Mouse (Mus musculus): Measurements from ENCODE around the gene Naa10. TPM values are rescaled to one million over a fixed set of nuclear protein-coding genes. Genes with fewer than 3 reads are reported as not detected.
A peak's percentile ranks its signal among the peaks of the same experiment; 100 is the strongest.

The Naa10 gene
- total RNA-seq (2014; fragmentation: Nextera tagmentation) (159 and 179 TPM in 2 replicates), total RNA-seq (2017) (155 and 215 TPM in 2 replicates)

DNA sequence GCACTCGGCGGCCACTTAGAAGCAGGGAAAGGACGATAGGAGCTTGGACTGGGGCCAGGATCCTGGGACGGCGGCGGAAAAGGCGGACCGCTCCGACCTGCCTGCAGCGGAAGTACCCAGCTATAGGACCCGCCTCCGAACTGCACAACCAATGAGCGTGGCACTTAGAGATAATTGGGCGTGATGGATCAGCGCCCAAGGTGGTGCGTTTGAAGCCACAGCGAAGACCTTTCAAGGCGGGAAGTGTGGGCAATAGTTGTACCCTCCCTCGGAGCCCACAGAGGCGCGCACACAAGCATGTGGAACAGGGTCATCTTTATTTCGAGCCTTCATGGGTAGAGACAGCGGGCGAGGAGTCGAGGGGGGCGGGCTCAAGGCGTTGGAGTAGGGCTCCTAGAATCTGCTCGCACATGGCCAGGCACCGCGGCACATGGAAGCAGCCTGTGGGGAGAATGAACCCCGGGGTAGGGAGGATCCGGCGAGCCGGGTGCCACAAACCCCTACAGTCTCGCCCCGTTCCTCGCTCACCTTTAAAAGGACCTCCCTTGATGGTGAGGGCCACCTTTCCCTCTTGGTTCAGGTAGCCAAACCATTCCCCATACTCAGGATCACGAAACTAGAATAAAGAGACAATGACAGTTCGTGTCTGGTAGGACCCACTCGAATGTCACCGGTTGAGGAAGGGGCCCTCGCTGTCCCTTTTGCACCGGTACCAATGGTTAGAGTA, at the start of gene Naa10, which contains the start of gene Arhgap4:
Gene Naa10, minus strand, starts transcription at position 122 of the 727 bp plus-strand sequence.
Gene Arhgap4, minus strand, starts transcription at position 48 of the 727 bp plus-strand sequence.
- ATAC-seq (replicated peaks; ENCODE audit: poor library complexity, severe bottlenecking), result peak; percentile 99

DNA sequence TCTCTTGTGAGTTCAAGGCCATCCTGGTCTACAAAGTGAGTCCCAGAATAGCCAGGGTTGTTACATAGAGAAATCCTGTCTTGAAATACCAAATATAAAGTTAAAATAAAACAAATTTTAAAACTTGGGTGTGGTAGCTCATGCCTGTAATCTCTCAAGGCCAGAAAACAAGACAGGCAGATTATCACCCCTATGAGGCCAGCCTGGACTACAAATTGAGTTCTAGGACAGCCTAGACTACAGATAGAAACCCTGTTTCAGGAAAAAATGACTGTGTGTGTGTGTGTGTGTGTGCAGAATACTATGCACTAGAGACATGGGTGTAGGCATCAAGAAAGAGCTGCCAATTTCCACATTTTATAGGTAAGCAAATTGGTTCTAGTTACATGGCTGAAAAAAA, 49.0 kb upstream of the Naa10 start:
- no peak for ATAC-seq (replicated peaks; ENCODE audit: poor library complexity, severe bottlenecking)

DNA sequence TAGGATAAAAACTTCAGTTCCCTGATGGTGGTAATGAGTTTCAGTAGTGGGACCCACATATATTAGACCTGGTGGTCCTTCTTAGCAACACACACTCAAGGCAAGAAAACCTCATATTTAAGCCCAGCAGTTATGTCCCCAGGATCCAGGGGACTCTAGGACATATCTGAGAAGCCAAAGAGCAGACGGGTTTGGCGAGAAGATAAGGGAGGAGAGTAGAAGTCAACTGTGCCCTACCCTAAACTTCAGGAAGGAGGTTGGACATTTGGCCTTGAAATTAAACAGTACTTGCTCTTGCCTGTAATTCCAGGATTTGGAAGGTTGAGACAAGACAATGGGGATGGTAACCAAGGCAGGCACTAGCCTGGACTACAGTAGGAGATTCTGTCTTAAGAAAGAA, 48.0 kb upstream of the Naa10 start:
- ATAC-seq (replicated peaks; ENCODE audit: poor library complexity, severe bottlenecking), result no peak

DNA sequence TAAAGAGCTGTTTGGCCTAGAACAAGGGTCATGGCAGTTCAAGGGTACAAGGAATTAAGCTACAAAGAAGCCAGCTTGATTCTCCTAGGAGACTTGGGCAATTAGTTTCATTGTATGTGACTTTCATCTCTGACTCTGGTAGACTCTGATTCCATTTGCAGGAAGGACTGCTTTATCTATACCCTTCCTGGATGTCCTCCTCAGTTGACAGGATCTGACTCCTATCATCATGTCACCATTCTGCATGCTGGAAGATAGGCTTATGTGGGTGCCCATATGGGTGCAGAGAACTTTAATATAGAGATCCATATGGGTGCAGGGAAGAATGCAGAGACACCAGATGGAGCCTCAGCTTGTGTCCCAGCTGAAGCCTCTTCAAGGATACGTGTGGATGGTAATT, 47.4 kb upstream of the Naa10 start:
- no peak for ATAC-seq (replicated peaks; ENCODE audit: poor library complexity, severe bottlenecking)

DNA sequence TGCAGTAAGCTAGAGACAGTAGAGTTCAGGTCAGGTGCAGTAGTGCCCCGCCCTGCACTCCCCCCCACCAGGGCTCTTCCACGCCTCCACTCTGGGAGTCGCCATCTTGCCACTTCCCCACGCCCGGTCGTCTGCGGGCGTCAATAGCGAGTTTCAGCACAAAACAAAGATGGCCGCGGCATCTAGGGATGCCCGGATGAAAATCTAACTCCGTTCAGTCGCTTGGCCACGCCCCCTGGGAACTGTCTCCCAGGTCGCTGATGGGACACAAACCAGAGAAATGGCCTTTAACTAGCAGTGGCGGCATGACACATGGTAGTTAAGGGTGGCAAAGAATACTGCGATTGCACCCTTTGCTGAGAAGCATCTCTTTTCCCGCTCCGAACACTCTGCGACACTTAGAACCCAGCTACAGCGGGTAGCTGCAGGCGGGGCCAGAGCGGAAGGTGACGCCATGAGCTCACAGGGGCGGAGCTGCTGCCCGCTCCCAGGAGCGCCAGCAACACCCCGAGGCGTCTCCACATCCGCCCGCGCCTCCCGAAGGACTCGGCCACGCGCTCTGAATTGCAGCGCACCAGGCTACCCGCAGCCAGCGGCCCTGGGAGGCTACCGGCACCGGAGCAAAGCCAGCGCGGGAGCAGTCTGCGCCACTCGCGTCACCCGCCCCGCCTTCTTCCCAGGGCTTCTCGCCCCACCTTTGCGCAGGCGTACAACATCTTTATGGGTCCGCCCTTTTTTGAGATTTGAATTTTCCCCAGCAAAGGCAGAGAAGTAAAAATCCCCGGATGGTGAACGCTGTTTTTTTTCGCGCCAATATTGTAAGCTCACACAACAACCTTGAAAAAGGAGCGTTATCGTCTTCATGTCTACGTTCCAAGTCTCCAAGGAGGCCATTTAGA, 45.7 kb upstream of the Naa10 start:
- peak; percentile 61 for ATAC-seq (replicated peaks; ENCODE audit: poor library complexity, severe bottlenecking)

DNA sequence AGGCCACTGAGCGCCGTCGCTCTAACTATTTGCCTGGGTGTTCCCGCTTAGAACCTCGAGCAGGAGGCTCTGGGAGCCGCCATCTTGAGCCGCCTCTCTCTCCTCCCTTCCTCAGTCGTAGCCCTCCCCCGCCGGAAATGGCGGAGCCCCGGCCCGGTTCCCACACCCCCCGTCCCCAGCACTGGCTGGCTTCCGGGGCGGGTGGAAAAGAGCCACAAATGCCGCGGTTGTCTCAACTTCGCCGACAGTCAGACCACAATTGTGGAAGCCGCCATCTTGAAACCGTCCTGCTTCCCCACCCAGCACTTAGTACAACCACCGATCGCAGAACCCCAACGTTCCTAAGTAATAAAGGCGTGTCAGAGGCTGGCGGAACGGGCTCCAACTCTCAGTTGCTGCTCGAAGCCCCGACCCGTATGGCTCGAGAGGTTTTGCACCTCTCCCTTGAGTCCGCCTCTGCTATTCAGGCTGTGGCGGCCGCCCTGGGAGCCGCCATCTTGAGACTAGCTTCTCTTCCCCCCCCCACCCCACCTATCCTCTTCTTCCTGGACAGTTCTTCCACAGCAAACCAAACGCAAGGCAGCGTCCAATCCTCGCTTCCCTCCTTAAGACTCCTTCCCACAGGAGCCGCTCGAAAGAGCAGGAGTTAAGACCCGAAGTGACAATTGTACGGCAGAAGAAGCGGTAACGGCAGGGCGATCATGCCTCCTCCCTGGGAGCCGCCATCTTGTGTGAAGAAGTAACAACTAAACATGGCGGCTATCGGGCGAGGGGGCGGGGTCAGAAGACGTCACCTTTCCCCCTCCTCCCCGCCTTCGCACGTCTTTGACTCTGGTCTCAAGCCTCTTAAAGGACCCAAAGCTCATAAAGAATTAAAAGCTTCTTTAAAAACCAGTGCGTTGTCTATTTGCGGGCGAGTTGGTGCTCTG, 44.8 kb upstream of the Naa10 start, which contains the start of gene Hcfc1:
Gene Hcfc1, minus strand, starts transcription at position 110 of the 929 bp plus-strand sequence.
- ATAC-seq (replicated peaks; ENCODE audit: poor library complexity, severe bottlenecking), result peak; percentile 36

DNA sequence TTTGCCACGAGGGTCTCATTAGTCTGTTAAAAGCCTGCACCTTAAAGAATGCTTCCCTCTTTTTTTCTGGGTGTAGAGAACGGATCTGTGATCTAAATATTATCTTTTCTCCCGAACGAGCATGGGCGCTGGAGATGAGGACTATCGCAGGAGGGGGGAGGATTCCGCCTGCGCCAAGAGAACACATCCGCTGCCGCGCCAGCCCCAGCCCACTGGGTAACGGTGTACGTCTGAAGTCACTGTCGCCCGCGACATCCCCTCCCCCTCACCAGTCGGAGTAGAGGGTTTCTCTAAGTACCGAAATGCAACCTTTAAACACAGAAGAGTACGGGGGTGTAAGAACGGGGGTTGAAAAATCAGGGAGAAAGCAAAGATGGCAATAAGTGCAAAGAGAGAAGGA, 43.6 kb upstream of the Naa10 start:
- ATAC-seq (replicated peaks; ENCODE audit: poor library complexity, severe bottlenecking), result no peak

DNA sequence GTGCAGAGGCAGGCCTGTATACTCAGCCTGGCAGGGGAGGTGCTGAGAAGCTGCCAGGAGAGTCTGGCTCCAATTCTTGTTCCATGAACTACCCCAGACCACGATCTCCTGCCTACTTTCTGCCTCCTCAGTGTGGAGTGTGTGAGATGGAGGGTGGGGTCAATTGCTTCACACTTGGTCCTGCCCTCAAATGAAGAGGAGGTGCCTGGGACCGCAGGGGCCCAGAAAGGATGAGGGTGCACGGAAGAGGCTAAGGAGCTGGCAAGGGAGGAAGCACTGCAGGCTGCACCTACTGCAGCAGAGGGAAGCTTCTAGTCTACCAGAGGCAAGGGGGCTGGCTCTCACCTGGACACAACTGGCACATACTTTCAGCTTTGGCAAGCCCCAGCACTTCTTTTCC, 42.6 kb upstream of the Naa10 start:
- ATAC-seq (replicated peaks; ENCODE audit: poor library complexity, severe bottlenecking), result peak; percentile 46

DNA sequence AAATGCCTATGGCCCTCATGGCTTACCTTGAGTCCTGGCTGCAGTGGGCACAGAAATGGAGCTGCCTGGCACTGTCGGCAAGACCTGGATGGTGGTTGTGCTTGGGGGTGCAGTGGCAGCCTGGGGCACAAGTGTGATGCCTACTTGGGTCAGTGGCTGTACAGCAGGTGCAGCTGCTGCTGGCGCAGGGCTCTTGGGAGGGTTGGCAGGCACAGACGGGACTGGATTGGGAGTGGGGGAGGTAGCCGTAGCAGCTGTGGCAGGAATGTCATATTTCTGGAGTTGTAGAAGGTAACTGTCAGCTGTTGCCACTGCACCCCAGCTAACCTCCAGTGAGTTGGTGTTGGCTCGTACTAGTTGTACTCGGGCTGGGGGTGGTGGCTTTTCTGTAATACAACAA, 33.2 kb upstream of the Naa10 start:
- ATAC-seq (replicated peaks; ENCODE audit: poor library complexity, severe bottlenecking), result no peak

DNA sequence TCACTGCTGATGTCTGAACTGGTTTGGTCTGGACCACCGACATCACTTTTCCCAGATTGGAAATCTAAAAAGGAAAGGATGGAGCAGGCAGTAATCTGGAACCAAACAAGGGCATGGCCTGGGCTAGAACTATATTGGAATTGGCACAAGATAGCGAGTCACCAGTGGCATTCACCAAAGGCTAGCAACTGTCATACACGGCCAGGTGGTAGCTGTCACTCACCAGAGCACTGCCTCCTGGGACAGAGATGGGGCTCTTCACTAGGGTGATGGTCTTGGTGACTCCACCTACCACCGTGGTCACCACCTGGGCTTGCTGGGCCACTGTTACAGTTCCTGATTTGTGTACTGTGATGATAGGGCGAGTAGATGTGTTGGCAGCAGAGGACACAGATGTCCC, 30.9 kb upstream of the Naa10 start:
- no peak for ATAC-seq (replicated peaks; ENCODE audit: poor library complexity, severe bottlenecking)

DNA sequence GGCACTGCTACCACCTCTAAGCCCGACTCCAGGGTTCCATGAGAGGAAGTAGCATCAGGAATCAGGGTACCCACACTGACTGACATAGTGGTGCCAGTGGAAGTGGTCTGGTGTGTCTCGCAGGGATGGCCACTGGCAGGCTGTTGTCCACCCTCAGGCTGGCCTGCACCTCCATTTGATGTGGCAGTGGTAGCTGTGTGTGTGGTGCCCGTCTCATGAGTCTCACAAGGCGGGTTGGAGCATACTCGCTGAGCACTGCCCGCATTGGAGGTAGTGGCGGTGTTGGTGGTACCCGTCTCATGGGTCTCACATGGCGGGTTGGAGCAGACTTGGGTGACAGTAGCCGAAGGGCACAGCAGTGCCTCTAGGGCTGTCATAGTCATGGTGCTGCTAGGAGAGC, 27.6 kb upstream of the Naa10 start:
- no peak for ATAC-seq (replicated peaks; ENCODE audit: poor library complexity, severe bottlenecking)

DNA sequence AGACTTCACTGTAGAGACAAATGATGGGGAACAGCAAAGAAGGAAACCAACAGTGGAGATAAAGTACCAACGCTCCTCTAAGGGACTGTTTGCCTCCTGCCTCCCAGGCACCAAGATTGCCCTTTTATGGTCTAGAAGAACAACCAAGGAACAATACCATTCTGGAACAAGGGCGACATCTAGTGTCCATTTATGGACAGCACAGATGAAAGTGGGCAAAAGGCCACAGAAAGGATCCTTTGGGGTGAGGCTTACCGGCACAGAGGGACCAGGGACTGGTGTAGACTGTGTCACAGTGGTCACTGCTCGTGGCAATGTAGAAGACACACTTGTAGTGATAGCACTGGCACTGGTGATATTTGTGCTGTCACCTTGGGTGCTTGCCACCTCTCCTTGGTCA, 26.9 kb upstream of the Naa10 start:
- peak; percentile 86 for ATAC-seq (replicated peaks; ENCODE audit: poor library complexity, severe bottlenecking)

DNA sequence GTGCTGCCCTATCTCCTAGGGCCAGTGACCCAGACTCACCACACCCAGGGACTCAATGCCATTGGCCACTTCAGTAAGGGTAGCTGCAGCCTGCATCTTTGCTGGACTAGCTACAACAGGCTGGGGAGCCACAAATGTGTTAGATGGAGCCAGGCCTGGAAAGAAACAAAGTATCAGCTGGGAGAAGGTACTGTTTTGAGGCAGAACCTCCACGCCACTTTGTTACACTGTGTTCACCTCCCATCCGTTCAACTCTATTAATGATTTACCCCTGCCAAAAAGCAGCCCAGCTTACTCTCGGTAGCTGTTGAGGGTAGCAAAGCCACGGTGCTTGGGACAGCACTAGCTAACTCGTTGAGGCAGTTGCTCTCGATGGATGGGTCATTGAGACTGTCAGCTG, 25.2 kb upstream of the Naa10 start:
- ATAC-seq (replicated peaks; ENCODE audit: poor library complexity, severe bottlenecking), result no peak

DNA sequence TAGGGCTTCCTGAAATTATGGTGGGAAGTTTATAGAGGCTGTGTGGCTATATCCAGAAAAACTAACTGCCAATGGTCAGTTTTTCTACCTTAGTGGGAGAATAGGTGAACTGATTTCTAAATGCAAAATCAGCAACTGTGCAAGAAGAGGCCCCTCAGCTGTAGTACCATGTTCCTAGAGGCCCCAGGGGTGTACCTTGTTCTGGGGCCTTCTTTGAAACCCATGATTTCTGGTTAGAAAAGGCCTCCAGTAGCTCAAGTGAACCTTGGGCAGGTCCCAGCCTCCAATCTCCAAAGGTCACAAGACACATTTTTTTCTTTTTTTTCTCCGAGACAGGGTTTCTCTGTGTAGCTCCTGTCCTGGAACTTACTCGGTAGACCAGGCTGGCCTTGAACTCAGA, 20.6 kb upstream of the Naa10 start:
- no peak for ATAC-seq (replicated peaks; ENCODE audit: poor library complexity, severe bottlenecking)

DNA sequence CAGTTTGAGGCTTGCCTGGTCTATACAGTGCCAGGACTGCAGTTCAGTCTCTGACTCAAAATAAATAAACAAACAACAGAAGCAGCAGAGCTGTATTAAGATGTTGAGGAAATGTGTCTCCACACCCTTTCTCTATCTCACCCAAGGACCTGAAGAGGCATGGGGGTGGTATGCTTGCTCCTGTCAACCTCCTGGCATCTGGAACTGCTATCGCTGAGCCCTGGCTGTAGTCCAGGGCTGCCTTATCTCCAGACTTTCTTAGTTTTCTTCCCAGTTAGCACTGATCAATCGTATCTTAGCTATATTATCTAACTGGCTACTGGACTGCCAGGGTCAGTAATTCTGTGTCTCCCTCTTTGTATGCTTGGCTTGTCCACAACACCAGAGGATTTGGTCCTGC, 20.1 kb upstream of the Naa10 start:
- no peak for ATAC-seq (replicated peaks; ENCODE audit: poor library complexity, severe bottlenecking)

DNA sequence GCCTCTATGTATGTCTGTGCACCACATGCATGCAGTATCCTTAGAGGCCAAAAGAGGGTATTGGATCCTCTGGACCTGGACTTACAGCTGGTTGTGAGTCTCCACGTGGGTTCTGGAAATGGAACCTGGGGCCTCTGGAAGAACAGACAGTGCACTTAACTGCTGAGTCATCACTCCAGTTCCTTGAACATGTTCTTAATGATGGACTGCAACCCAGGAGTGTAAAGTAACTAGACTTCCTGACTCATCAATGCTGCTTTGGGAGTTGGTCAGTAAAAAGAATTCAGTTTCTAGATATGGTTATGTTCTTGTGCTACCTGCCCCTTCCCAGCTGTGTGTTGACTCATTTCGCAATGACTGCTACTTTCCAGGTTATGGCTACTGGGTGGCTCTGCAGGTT, 10.1 kb upstream of the Naa10 start:
- no peak for ATAC-seq (replicated peaks; ENCODE audit: poor library complexity, severe bottlenecking)

DNA sequence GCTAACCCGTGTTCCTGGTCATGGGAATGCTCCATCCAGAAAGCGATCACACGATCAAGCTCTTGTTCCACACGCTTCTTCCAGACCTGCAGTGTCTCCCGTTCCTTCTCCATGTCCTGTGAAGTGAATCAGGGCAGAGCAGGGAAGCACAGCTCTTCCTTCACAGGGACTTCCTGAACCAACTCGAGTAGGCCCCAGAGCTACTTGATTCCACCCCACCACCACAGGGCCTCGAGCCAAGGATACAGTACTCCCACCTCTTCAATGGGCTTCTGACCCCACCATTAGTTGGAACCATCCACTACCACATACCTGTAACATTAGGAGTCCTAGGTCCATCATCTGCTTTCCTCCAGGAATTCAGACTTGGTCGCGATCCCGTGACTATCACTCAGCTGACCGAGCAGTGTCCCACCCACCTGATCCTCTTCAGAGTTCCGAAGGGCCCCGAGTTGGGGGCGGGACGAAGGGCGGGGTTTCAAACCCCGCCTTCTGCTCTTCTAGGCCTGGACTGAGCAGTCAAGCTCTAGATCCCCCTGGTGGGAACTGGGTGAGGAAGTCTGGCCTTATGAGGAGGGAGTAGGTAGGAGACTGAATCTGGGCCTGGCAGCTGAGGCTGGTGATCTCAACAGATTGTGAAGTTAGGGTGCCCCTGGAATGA, 8.8 kb upstream of the Naa10 start, which contains the start of gene Renbp:
Gene Renbp, minus strand, starts transcription at position 449 of the 661 bp plus-strand sequence.
- peak; percentile 99 for ATAC-seq (replicated peaks; ENCODE audit: poor library complexity, severe bottlenecking)

DNA sequence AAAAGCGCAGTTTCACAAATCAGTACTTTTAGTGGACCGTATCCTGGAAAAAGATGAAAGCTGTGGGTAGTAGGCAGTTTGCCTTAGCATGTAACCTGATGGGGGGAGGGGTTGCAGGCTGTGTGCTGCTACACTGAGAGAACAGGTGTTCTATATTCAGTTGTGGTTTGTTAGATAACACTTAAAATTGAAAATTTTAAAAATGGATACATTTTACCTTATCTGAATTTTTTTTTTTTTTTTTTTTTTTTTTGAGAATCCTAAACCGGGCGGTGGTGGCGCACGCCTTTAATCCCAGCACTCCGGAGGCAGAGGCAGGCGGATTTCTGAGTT, 772 bp upstream of the Naa10 start:
- no peak for ATAC-seq (replicated peaks; ENCODE audit: poor library complexity, severe bottlenecking)

DNA sequence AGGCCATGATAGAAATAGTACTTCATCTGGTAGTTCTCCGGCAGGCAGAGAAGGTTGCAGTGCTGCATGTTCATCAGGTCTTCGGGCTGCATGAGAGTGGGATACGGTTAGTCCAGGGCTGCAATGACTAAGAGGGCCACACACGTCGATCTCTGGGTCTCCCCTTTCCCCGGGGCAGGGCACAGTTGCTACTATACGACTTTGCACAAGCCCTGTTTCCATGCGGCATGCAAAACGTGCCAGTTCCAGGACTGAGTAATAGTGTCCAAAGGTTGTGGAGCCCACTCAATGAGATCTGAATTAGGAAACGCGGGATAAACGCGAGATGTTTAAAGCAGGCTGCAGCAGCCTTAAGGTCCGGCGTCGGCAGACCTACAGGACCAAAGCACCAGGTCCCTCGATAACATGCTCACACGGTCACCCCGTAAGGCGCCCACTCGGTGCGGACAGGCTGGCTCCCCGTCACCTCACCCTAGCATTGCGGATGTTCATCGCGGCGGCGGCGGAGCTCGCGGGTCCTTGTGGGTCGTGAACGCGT, 390 bp downstream of the Naa10 start:
- ATAC-seq (replicated peaks; ENCODE audit: poor library complexity, severe bottlenecking), result peak; percentile 3; the same call in 1 of the 2 replicates

DNA sequence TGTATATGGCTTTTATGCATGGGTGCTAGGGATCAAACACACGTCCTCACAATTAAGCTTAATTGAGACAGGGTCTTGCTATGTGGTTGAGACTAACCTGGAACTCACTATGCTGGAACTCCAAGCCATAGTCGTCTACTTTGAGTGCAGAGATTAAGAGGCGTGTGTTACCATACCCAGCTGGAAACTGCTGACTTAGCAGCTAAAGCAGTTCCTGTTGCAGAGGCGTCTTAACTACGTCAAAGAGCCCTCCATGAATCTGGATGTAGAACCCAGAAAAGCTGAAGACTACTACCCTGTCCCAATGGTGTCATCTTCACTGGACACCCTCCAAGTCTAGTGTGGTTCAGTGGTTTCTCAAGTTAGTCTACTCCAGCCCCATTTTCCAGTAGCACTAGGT, 3.1 kb downstream of the Naa10 start:
- no peak for ATAC-seq (replicated peaks; ENCODE audit: poor library complexity, severe bottlenecking)

All from granulocyte monocyte progenitor cell, adult 5-6 weeks (primary cell).